Mouse (Mus musculus) stomach, postnatal 0 days (tissue): ENCODE measurements around the gene L2hgdh. TPM values are rescaled to one million over a fixed set of nuclear protein-coding genes. Genes with fewer than 3 reads are reported as not detected.
"Not testable (repeated sequence)": the region's sequence is repeated elsewhere in the genome, so short reads cannot be mapped to it uniquely, and the experiment has no call there.

Source experiments
- ATAC-seq: fragments of 200-750 bp; cut with Nextera tagmentation; 2 replicates; pipeline ENCODE4 v1.8.0; 2017; ENCODE audit not compliant: low FRiP score, low TSS enrichment
- DNase-seq: peaks from one replicate; pipeline ENCODE4 v3.0.0-alpha.2; 2016; ENCODE audit warnings: low spot score
- H3K27ac ChIP-seq: fragments of 300-500 bp; sonication (generic); replicated peaks from 2 replicates; pipeline ENCODE4 v1.5.1; 2014; ENCODE audit warnings: mild to moderate bottlenecking, control low read depth
- H3K27me3 ChIP-seq: fragments of 300-500 bp; sonication (generic); 2 replicates; pipeline ENCODE4 v1.6.1; 2014; ENCODE audit warnings: low read length; ENCODE audit not compliant: control insufficient read depth, insufficient read depth
- H3K36me3 ChIP-seq: fragments of 300-500 bp; sonication (generic); 2 replicates; pipeline ENCODE4 v1.6.1; 2014; ENCODE audit warnings: low read length, mixed read lengths; ENCODE audit not compliant: control insufficient read depth, insufficient read depth
- H3K4me1 ChIP-seq: fragments of 300-500 bp; sonication (generic); replicated peaks from 2 replicates; pipeline ENCODE4 v1.6.1; 2014; ENCODE audit warnings: antibody characterized with exemption; ENCODE audit not compliant: control insufficient read depth, insufficient read depth
- H3K4me2 ChIP-seq: fragments of 300-500 bp; sonication (generic); replicated peaks from 2 replicates; pipeline ENCODE4 v1.6.1; 2014; ENCODE audit warnings: low read depth, mild to moderate bottlenecking, control low read depth, moderate library complexity
- H3K4me3 ChIP-seq: fragments of 300-500 bp; sonication (generic); 2 replicates; pipeline ENCODE4 v1.5.1; 2014; ENCODE audit warnings: low read depth, low read length, control low read depth
- H3K9ac ChIP-seq: fragments of 300-500 bp; sonication (generic); 2 replicates; pipeline ENCODE4 v1.6.1; 2014; ENCODE audit warnings: mild to moderate bottlenecking, low read length, control low read depth, mixed read lengths
- H3K9me3 ChIP-seq: fragments of 300-500 bp; sonication (generic); 2 replicates; pipeline ENCODE4 v1.6.1; 2016; ENCODE audit warnings: low read length; ENCODE audit not compliant: control insufficient read depth
- CTCF ChIP-seq: IDR thresholded peaks from 2 replicates; pipeline ENCODE4 v1.5.1; 2016; ENCODE audit warnings: antibody characterized with exemption, low read depth, mild to moderate bottlenecking, moderate library complexity
- EP300 ChIP-seq: optimal IDR thresholded peaks from 2 replicates; pipeline ENCODE3; 2016; ENCODE audit warnings: antibody characterized with exemption
- WGBS: fragments of 180-500 bp; shearing (Covaris S2); extraction: QIAGEN DNeasy Blood & Tissue Kit; methylation state at CpG from one replicate; pipeline ENCODE4 v1.1.7; 2014; 5-methylcytosine and 5-hydroxymethylcytosine counted together
- polyA plus RNA-seq: library from polyadenylated mRNA; unstranded; fragments of >200 nt; fragmentation: Nextera tagmentation; extraction: Ambion mirVana; gene quantifications from 2 replicates; pipeline ENCODE4 v1.2.1, GENCODE M21; 2015

Gene L2hgdh
- polyA plus RNA-seq, 1 experiment from 2014 or later, result 11.5 TPM

GRCm38 (mm10) chr12:69674176-69674575 lies 50.5 kb downstream of the L2hgdh start:
- TF ChIP-seq CTCF, result no peak
- TF ChIP-seq EP300, result no peak
- 46% methylated on average over 1 of the region's 1 CpGs for WGBS

GRCm38 (mm10) chr12:69666721-69667120 lies 58.0 kb downstream of the L2hgdh start:
- WGBS, result 84% methylated on average over 5 of the region's 5 CpGs
- Histone ChIP-seq H3K4me3 (no peak overlapping the region), H3K27me3 (no peaks in the 10 kb centered on the region), H3K4me2 (no peak overlapping the region), H3K27ac (no peak overlapping the region), H3K4me1 (no peaks in the 10 kb centered on the region), H3K9me3 (no peaks in the 10 kb centered on the region), H3K36me3 (no peaks in the 10 kb centered on the region), H3K9ac (no peak overlapping the region)
- no peak for TF ChIP-seq EP300
- TF ChIP-seq CTCF, result no peak
- ATAC-seq (no peak), DNase-seq (no peak)

More at GRCm38 (mm10) chr12:69674176-69674575, 50.5 kb downstream of the L2hgdh start:
- Histone ChIP-seq H3K9ac (no peak overlapping the region), H3K4me1 (no peaks in the 10 kb centered on the region), H3K9me3 (no peaks in the 10 kb centered on the region), H3K4me3 (no peak overlapping the region), H3K27ac (no peak overlapping the region), H3K4me2 (no peak overlapping the region), H3K36me3 (no peaks in the 10 kb centered on the region), H3K27me3 (no peaks in the 10 kb centered on the region)
- DNase-seq, result no peak
- ATAC-seq, result no peak

- no peak for ATAC-seq
Observed at GRCm38 (mm10) chr12:69661658-69662057, 63.0 kb downstream of the L2hgdh start.

GRCm38 (mm10) chr12:69653973-69654372 lies 70.7 kb downstream of the L2hgdh start:
- not testable (repeated sequence) for H3K4me3 ChIP-seq, H3K9me3 ChIP-seq, H3K4me2 ChIP-seq, H3K36me3 ChIP-seq, H3K9ac ChIP-seq, H3K4me1 ChIP-seq, H3K27me3 ChIP-seq, H3K27ac ChIP-seq
- peak; percentile 85 for ATAC-seq
- DNase-seq, result peak; percentile 24

More at GRCm38 (mm10) chr12:69661658-69662057, 63.0 kb downstream of the L2hgdh start:
- no peaks in the 10 kb centered on the region for H3K36me3 ChIP-seq
- TF ChIP-seq CTCF (no peak), EP300 (no peak)
- no peaks in the 10 kb centered on the region for H3K9me3 ChIP-seq
- no peak for DNase-seq
- WGBS, result 95% methylated on average over 5 of the region's 5 CpGs
- no peak overlapping the region for H3K4me3 ChIP-seq
- no peaks in the 10 kb centered on the region for H3K27me3 ChIP-seq
- H3K4me1 ChIP-seq, result no peaks in the 10 kb centered on the region
- no peak overlapping the region for H3K27ac ChIP-seq
- H3K4me2 ChIP-seq, result no peak overlapping the region
- H3K9ac ChIP-seq, result no peak overlapping the region

GRCm38 (mm10) chr12:69649511-69649910 lies 75.2 kb downstream of the L2hgdh start:
- DNase-seq (no peak), ATAC-seq (0 out of 2 replicates have a peak, but pooled peaks have one; percentile 26)
- Histone ChIP-seq H3K36me3 (peaks cover 4% of the 10 kb centered on the region), H3K4me1 (no peaks in the 10 kb centered on the region), H3K4me2 (no peak overlapping the region), H3K4me3 (no peak overlapping the region), H3K9ac (no peak overlapping the region), H3K27me3 (no peaks in the 10 kb centered on the region), H3K27ac (no peak overlapping the region), H3K9me3 (0 out of 2 replicates have a peak, but pooled peaks cover 5% of the 10 kb centered on the region)
- 64% methylated on average over 8 of the region's 8 CpGs for WGBS
- TF ChIP-seq CTCF, result no peak
- TF ChIP-seq EP300, result no peak

GRCm38 (mm10) chr12:69645821-69646616 lies 78.7 kb downstream of the L2hgdh start:
- DNase-seq, result peak; percentile 22
- Histone ChIP-seq H3K27ac (no peak overlapping the region), H3K9ac (no peak overlapping the region), H3K4me1 (no peaks in the 10 kb centered on the region), H3K4me3 (no peak overlapping the region), H3K4me2 (no peak overlapping the region), H3K27me3 (no peaks in the 10 kb centered on the region), H3K9me3 (no peaks in the 10 kb centered on the region), H3K36me3 (0 out of 2 replicates have a peak, but pooled peaks cover 2% of the 10 kb centered on the region)
- no peak for TF ChIP-seq EP300
- TF ChIP-seq CTCF, result no peak
- WGBS, result 76% methylated on average over 8 of the region's 8 CpGs
- ATAC-seq, result peak; percentile 60
